In the genomic region with DNA sequence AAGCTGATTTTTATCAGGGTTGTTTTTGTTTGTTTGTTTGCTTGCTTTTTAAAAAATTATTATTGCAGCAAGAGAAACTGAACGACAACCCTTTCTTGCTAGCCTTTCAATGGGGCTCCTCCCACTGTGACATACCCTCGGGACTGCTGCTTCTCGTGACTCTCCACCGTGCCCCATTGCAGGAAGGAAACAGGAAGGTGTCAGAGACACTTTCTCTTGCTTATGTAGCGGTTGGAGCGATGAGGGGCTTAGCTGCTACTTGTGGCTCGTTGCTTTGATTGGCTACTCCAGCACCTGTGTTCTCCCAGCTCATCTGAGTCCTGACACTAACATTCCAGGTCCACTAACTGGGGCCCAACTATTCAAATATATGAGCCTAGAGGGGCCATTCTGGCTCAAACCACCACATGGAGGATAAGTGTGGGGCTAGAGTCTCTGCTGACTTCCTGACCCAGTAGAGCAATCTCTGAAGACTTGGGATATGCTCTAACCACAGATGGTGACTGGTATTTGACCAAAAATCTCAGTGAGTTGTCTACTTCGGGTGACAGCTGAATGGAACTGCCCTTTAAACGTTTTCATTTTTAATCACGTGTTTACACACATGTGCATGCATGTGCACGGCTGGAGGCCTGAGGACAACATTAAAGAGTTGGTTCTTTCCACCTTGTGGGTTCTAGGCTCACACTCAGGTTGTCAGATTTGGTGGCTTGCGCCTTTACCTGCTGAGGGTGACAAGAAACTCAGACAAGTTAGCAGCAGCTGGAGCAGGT, we compare ENCODE assay signal across 20 mouse cellular contexts. TPM values are rescaled to one million over a fixed set of nuclear protein-coding genes. Genes with fewer than 3 reads are reported as not detected.
A peak's percentile ranks its signal among the peaks of the same experiment; 100 is the strongest.
DNase-seq lines count a peak whose midpoint lies in the region; TF ChIP-seq lines count a peak whose summit lies in the region.
"Had no signal": no experiment of that assay in that cellular context is flagged by ENCODE, and none has a peak within 500 bp of the region (broad histone marks: within the 10 kb centered on the region; RNA-seq: fewer than 3 reads in every experiment).

No protein-coding gene starts in this region.

- intact Hi-C loops in gastrocnemius, adult 2 months (cut with DNase I): no loop called here

- no peaks in the 10 kb centered on the region for H3K27me3 ChIP-seq in spleen, adult 2 months (ENCODE audit: control insufficient read depth, insufficient read depth, low read length)
- H3K27me3 ChIP-seq: hindbrain, embryonic 12.5 days; midbrain, embryonic 15.5 days; stomach, embryonic 15.5 days had no signal

- no peak for TF ChIP-seq CTCF in spleen, adult 2 months (IDR thresholded peaks at IDR 0.05; ENCODE audit: extremely low read depth, insufficient read depth, insufficient read length, insufficient replicate concordance)
- TF ChIP-seq CTCF in gastrocnemius, adult 2 months (IDR thresholded peaks at IDR 0.05): no peak

- no peaks in the 10 kb centered on the region for H3K36me3 ChIP-seq in spleen, adult 2 months (ENCODE audit: control insufficient read depth, insufficient read depth, low read length)
- H3K36me3 ChIP-seq: forebrain, embryonic 10.5 days; heart, embryonic 10.5 days; hindbrain, embryonic 12.5 days; midbrain, embryonic 15.5 days; stomach, embryonic 15.5 days had no signal

- whole genome bisulfite sequencing in spleen, adult 2 months: 20% methylated on average over 12 of the region's 12 CpGs

- TF ChIP-seq POLR2A in spleen, adult 2 months (IDR thresholded peaks at IDR 0.05; ENCODE audit: low read depth, low read length): peak; percentile 55; the same call in 1 of the 2 replicates

- H3K27ac ChIP-seq in spleen, adult 2 months (ENCODE audit: insufficient read depth, low read length): peak overlapping the region; percentile 79
- H3K27ac ChIP-seq in gastrocnemius, adult 2 months: no peak overlapping the region
- H3K27ac ChIP-seq: forebrain, embryonic 10.5 days; heart, embryonic 10.5 days; hindbrain, embryonic 12.5 days; midbrain, embryonic 15.5 days; stomach, embryonic 15.5 days had no signal

- peaks cover 13% of the 10 kb centered on the region; the same call in 1 of the 2 replicates for H3K4me1 ChIP-seq in spleen, adult 2 months (ENCODE audit: control insufficient read depth, insufficient read depth, insufficient read length)
- H3K4me1 ChIP-seq: forebrain, embryonic 10.5 days; heart, embryonic 10.5 days; hindbrain, embryonic 12.5 days; midbrain, embryonic 15.5 days had no signal

- DNase-seq in CD4-positive helper T cell, adult 2 months (ENCODE audit: low read depth, low spot score): peak; percentile 70
- DNase-seq in T-cell, adult 2 months (ENCODE audit: low spot score): peak; percentile 73
- DNase-seq in spleen, adult 2 months (ENCODE audit: low read depth in 1 of 2, low spot score in 2 of 2): peak; percentile 75 to 79
- DNase-seq in thymus, postnatal 25 days: peak; percentile 49
- DNase-seq in kidney, postnatal 25 days: no peak
- no peak for DNase-seq in gastrocnemius, adult 2 months
- no peak for DNase-seq in liver
- DNase-seq: adrenal gland, postnatal 10 days; cerebellum, adult 18-20 months; cerebellum, postnatal 25 days; forebrain, postnatal 0 days; lung, postnatal 36 days; right cerebral cortex, postnatal 4 days had no signal

- no peak overlapping the region for H3K4me3 ChIP-seq in spleen, adult 2 months (ENCODE audit: extremely low read depth, insufficient read depth, insufficient read length)
- H3K4me3 ChIP-seq in gastrocnemius, adult 2 months: no peak overlapping the region
- H3K4me3 ChIP-seq: forebrain, embryonic 10.5 days; heart, embryonic 10.5 days; hindbrain, embryonic 12.5 days; midbrain, embryonic 15.5 days; stomach, embryonic 15.5 days had no signal

RNA-seq across cellular contexts. Expression of gene Grap, which starts 14.1 kb away (rescaled TPM):
- polyA plus RNA-seq in spleen, adult 2 months (2012; rRNA removed): 85.6 and 97.1 TPM in 2 replicates
- total RNA-seq in gastrocnemius, adult 2 months (2021): 1 to 10 TPM; 3.2 to 3.3 TPM

RNA-seq across cellular contexts. Expression of gene Fam83g, which starts 44.9 kb away (rescaled TPM):
- polyA plus RNA-seq in spleen, adult 2 months (2012; rRNA removed): 1.3 and 2.0 TPM in 2 replicates
- under 1 TPM; 0.28 to 0.33 TPM for total RNA-seq in gastrocnemius, adult 2 months (2021)
- total RNA-seq: left cerebral cortex, postnatal 25 days; megakaryocyte-erythroid progenitor cell, adult 5-6 weeks had no signal

RNA-seq across cellular contexts. Expression of gene Epn2, which starts 59.5 kb away (rescaled TPM):
- 9.3 and 10.4 TPM in 2 replicates for polyA plus RNA-seq in spleen, adult 2 months (2012; rRNA removed)
- total RNA-seq in gastrocnemius, adult 2 months (2021): 10 to 100 TPM; 19.7 to 24.7 TPM

Comparison
In these comparisons a context has a peak if more than half of its experiments do, and no peak if none do; other contexts are left out.
1. DNase-seq: peak in CD4-positive helper T cell, adult 2 months (single experiment), T-cell, adult 2 months (single experiment), spleen, adult 2 months (2 of 2) and thymus, postnatal 25 days (single experiment); none in kidney, postnatal 25 days (0 of 2), gastrocnemius, adult 2 months (single experiment) and liver (single experiment).